Mouse (Mus musculus) kidney, adult 2 months (tissue): ENCODE measurements around the gene Styk1.

Experiments used
- CTCF ChIP-seq: fragments of 200-500 bp; conservative IDR thresholded peaks from 2 replicates; pipeline ENCODE4 v1.5.1; 2011; ENCODE audit warnings: low read depth, mild to moderate bottlenecking, control low read depth, low read length, moderate library complexity, mixed read lengths; ENCODE audit not compliant: insufficient read depth, insufficient read length
- POLR2A ChIP-seq: fragments of 200-500 bp; IDR thresholded peaks from one replicate; pipeline ENCODE4 v1.6.1; 2011; ENCODE audit warnings: low read depth, low read length, control low read depth

DNA sequence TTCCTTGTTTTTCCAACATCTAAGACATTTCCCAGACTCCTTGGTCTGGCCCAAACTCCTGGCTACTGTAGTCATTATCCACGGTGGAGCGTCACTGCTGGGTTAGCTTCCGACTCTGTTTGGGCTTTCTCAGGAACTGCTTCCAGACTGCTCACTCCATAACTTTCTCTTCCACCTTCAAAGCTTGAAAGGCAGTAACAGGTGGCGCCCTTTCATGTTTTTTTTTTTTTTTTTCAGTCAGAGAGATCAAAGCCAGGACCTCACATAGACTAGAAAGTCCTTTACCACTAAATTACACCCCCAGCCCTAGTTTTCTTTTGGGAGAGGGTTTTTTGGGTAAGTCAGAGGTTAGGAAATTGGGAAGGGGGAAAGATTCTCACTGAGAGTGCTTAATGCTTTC is 1.5 kb upstream of the Styk1 start:
- TF ChIP-seq POLR2A (no peak), CTCF (no peak)
